Mouse (Mus musculus) lung, embryonic 15.5 days (tissue): ENCODE results near the gene Mef2d. TPM values are rescaled to one million over a fixed set of nuclear protein-coding genes. Genes with fewer than 3 reads are reported as not detected.

ENCODE experiments used
- ATAC-seq: fragments of 200-750 bp; cut with Nextera tagmentation; 2 replicates; pipeline ENCODE4 v1.8.0; 2017; ENCODE audit warnings: moderate number of reproducible peaks, borderline replicate concordance; ENCODE audit not compliant: low FRiP score, low TSS enrichment; ENCODE audit errors: extremely low read depth
- H3K27ac ChIP-seq: fragments of 300-500 bp; sonication (generic); 2 replicates; pipeline ENCODE4 v1.5.1; 2015; ENCODE audit warnings: moderate library complexity, mild to moderate bottlenecking, inconsistent platforms
- H3K27me3 ChIP-seq: fragments of 300-500 bp; sonication (generic); 2 replicates; pipeline ENCODE4 v1.6.1; 2015; ENCODE audit warnings: inconsistent platforms
- H3K36me3 ChIP-seq: fragments of 300-500 bp; sonication (generic); 2 replicates; pipeline ENCODE4 v1.6.1; 2015; ENCODE audit warnings: inconsistent platforms
- H3K4me1 ChIP-seq: fragments of 300-500 bp; sonication (generic); 2 replicates; pipeline ENCODE4 v1.6.1; 2015; ENCODE audit warnings: inconsistent platforms
- H3K4me2 ChIP-seq: fragments of 300-500 bp; sonication (generic); 2 replicates; pipeline ENCODE4 v1.6.1; 2015; ENCODE audit warnings: inconsistent platforms, mild to moderate bottlenecking, moderate library complexity
- H3K4me3 ChIP-seq: fragments of 300-500 bp; sonication (generic); 2 replicates; pipeline ENCODE4 v1.5.1; 2015; ENCODE audit warnings: mild to moderate bottlenecking, inconsistent platforms
- H3K9ac ChIP-seq: fragments of 300-500 bp; sonication (generic); 2 replicates; pipeline ENCODE4 v1.6.1; 2015; ENCODE audit warnings: inconsistent platforms
- H3K9me3 ChIP-seq: fragments of 300-500 bp; sonication (generic); 2 replicates; pipeline ENCODE4 v1.6.1; 2016; ENCODE audit warnings: inconsistent platforms
- WGBS: fragments of 180-500 bp; shearing (Covaris S2); methylation state at CpG from one replicate; pipeline ENCODE4 v1.1.7; 2015; 5-methylcytosine and 5-hydroxymethylcytosine counted together
- polyA plus RNA-seq: library from polyadenylated mRNA; unstranded; fragments of >200 nt; fragmentation: Nextera tagmentation; extraction: Ambion mirVana; gene quantifications from 2 replicates; pipeline ENCODE4 v1.2.1, GENCODE M21; 2015

Gene Mef2d
- polyA plus RNA-seq, 1 experiment from 2014 or later: 20.4 TPM

DNA sequence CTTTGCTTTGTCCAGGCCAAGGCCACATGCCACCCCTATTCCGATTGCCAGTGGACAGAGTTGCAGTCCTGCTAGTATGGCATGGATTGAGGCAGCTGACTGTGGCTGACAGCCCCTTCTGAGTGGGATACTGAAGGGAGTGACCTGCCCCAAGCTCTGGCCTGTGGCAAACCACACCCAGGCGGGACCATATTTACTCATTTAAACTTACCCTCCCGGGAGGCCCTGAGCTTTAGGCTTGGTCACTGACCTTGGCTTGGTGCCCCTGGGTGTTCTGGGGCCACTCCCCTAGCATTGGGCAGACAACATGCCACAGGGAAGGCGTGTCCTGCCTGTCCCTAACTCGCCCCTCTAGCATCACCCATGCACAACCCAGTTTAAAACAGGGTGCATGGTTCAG, 3.8 kb downstream of the Mef2d start:
- Histone ChIP-seq H3K9me3 (no peaks in the 10 kb centered on the region), H3K36me3 (no peaks in the 10 kb centered on the region), H3K27me3 (no peaks in the 10 kb centered on the region), H3K9ac (no peak overlapping the region; the same call in 1 of the 2 replicates), H3K4me3 (no peak overlapping the region), H3K4me1 (peaks cover 78% of the 10 kb centered on the region), H3K27ac (no peak overlapping the region), H3K4me2 (peak overlapping the region; percentile 93; the same call in 1 of the 2 replicates)
- ATAC-seq: no peak
- WGBS: 51% methylated on average over 5 of the region's 5 CpGs

DNA sequence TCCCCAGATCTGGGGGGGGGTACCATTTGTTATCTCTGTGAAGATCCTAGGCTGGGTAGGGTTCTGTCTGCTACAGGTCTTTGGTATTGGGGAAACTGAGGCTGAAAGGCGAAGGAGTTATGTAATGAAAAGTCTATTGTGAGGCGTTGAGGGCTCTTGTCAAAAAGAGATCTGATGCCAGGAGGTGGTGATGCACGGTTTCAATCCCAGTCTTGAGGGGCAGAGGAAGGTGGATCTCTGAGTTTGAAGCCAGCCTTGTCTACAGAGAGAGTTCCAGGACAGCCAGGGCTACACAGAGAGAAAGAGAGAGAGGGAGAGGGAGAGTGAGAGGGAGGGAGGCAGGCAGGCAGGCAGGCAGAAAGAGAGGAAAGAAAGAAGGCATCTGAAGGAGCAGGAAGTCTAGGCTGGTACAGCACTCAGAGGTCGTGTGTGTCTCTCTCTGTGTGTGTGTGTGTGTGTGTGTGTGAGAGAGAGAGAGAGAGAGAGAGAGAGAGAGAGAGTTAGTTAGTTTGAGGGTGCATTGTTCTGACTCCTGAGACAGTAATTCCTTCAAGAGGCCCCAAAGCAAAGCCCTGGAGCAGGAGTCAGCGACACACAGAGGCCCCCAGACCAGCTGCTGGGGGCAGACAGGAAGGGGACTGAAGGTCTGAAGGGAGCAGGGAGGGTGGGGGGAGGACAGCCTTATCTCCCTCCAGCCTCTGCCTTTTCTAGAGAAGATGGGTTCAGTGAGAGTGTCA, 4.4 kb downstream of the Mef2d start:
- H3K4me3 ChIP-seq: no peak overlapping the region
- H3K9me3 ChIP-seq: no peaks in the 10 kb centered on the region
- H3K4me1 ChIP-seq: peaks cover 73% of the 10 kb centered on the region
- no peaks in the 10 kb centered on the region for H3K27me3 ChIP-seq
- H3K9ac ChIP-seq: no peak overlapping the region
- peak overlapping the region; percentile 5; the same call in 1 of the 2 replicates for H3K4me2 ChIP-seq
- H3K36me3 ChIP-seq: no peaks in the 10 kb centered on the region
- 29% methylated on average over 5 of the region's 5 CpGs for WGBS
- H3K27ac ChIP-seq: 0 out of 2 replicates have a peak overlapping the region, but pooled peaks have one; percentile 8
- no peak for ATAC-seq

DNA sequence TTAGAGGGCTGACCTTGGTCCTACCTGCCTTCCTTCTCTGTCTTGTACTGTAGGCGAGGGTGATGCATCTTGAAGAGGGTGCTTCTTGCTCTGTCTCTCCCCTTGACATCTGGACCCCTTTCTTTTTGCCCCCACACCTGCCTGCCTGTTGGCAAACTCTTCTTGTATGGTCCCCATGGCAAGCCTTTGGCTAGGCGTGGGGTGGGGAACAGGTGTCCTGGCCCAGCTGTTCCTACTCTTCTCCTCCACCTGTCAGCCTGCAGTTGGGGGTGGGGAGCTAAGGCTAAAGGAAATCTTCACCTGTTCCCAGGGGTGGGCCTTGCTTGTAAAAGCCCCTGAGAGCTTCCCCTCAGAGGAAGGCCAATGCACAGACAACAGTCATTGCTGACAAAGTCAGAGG, 5.3 kb downstream of the Mef2d start:
- Histone ChIP-seq H3K4me3 (no peak overlapping the region), H3K4me1 (peaks cover 73% of the 10 kb centered on the region), H3K27me3 (no peaks in the 10 kb centered on the region), H3K9me3 (no peaks in the 10 kb centered on the region), H3K4me2 (no peak overlapping the region), H3K36me3 (no peaks in the 10 kb centered on the region), H3K27ac (no peak overlapping the region), H3K9ac (no peak overlapping the region)
- no peak for ATAC-seq
- WGBS: 50% methylated on average over 2 of the region's 2 CpGs

DNA sequence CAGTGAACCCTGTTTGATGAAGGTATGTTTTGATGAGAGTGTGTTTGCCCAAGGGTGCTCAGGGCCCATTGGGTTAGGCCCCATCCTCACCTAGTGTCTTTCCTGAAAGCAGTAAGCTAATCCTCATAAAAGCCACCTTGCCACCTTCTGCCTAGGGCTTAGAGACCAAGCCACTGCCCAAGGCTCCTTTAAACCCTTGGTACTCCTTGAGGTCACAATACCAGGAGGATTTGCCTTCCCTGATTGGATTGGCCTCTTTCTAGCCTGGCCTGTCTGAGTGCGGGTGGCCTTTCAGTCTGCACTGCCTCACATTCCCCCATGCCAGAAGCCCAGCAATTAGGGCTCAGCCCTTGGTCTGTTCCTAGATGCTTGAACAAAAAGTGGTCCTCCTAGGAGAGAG, 5.7 kb downstream of the Mef2d start:
- Histone ChIP-seq H3K27me3 (no peaks in the 10 kb centered on the region), H3K4me1 (peaks cover 73% of the 10 kb centered on the region), H3K36me3 (no peaks in the 10 kb centered on the region), H3K9me3 (no peaks in the 10 kb centered on the region), H3K4me2 (no peak overlapping the region), H3K9ac (no peak overlapping the region), H3K4me3 (no peak overlapping the region), H3K27ac (no peak overlapping the region)
- 82% methylated on average over 1 of the region's 1 CpGs for whole genome bisulfite sequencing
- no peak for ATAC-seq

DNA sequence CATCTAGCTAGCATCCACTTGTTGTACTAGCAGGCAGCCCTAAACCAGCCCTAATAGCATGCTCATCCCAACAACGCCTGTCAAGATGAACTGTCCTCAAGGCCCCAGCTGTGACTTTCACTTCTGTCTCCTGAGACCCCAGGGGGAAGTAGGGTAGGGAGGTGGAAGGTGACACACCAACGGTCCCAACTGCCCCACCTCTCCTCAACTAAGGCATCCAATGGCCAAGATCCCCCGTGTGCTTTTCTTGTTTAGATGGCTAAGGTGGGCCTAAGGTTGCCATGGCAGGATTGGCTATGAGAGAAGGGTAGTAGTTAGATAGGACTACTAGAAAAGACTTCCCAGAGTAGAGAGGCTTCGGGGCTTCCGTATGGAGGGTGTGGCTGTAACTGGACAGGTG, 6.2 kb downstream of the Mef2d start:
- Histone ChIP-seq H3K9ac (no peak overlapping the region), H3K4me3 (no peak overlapping the region)
- 88% methylated on average over 5 of the region's 5 CpGs for WGBS

DNA sequence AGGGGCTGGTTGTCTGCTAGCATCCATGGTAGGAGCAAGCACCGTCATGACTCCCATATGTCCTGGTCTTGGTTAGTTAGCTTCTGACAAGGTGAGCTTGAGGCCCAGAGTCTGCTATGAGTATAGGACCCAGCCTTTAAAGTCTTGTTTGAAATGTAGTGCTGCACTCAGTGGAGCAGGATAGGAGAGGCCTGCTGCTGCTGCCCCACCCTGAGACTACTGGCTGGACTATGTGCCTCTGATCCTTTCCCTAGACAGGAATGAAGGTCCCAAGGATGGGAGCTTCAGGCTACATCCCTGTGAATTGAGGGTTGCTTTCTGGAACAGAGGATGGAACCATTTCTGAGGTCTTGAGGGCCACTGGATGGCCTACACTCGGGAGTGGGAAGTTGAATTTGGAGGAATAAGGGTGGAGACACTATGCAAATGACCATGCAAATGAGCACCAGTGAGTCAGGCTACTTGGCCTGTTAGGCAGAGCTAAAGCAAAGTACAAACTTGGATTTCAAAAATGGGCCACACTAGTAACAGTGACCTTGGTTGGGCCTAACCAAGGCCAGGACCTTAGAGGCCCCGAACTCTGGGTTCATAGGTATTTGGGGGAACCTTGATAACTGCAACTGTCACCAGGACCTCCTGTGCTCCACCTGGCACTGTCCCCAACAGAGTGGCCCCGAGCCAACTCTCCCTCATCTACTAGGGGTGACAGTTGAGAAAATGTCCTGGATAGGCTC, 6.8 kb downstream of the Mef2d start:
- ATAC-seq: no peak
- no peaks in the 10 kb centered on the region for H3K27me3 ChIP-seq

More for the DNA sequence above, 6.2 kb downstream of the Mef2d start:
- Histone ChIP-seq H3K4me1 (peaks cover 76% of the 10 kb centered on the region), H3K27ac (no peak overlapping the region), H3K4me2 (no peak overlapping the region), H3K27me3 (no peaks in the 10 kb centered on the region), H3K9me3 (no peaks in the 10 kb centered on the region), H3K36me3 (no peaks in the 10 kb centered on the region)
- no peak for ATAC-seq

DNA sequence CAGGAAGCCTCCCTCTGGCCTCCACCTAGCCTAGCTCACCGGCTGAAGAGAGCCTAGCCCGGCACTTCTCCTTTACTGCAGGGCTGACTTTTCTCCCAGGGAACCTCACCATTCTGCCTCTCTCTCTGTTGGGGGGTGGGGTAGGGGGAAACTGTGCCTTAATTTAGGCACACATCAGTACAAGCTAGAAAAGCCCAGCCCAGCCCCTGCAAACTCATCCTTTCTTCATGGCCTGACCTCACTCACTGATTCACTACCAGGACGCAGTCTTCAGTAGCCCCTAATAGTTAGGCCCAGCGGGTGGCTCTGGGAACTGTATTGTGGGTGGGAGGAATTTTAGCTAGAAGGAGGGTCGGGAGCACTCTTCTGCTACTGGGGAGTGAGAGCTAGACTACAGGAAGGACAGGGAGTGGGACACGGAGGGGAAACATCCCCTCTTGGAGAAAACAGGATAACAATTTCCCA, 7.4 kb downstream of the Mef2d start:
- H3K4me3 ChIP-seq: no peak overlapping the region
- H3K9me3 ChIP-seq: no peaks in the 10 kb centered on the region
- H3K27ac ChIP-seq: peak overlapping the region; percentile 73; the same call in 1 of the 2 replicates
- H3K4me2 ChIP-seq: peak overlapping the region; percentile 41
- 26% methylated on average over 6 of the region's 6 CpGs for WGBS
- ATAC-seq: no peak
- 0 out of 2 replicates have a peak overlapping the region, but pooled peaks have one; percentile 8 for H3K9ac ChIP-seq
- no peaks in the 10 kb centered on the region for H3K36me3 ChIP-seq
- peaks cover 64% of the 10 kb centered on the region for H3K4me1 ChIP-seq
- H3K27me3 ChIP-seq: no peaks in the 10 kb centered on the region

More for the DNA sequence above, 6.8 kb downstream of the Mef2d start:
- H3K4me3 ChIP-seq: no peak overlapping the region
- H3K4me2 ChIP-seq: peak overlapping the region; percentile 41; the same call in 1 of the 2 replicates
- H3K27ac ChIP-seq: 0 out of 2 replicates have a peak overlapping the region, but pooled peaks have one; percentile 73
- peaks cover 70% of the 10 kb centered on the region for H3K4me1 ChIP-seq
- no peaks in the 10 kb centered on the region for H3K36me3 ChIP-seq
- H3K9me3 ChIP-seq: no peaks in the 10 kb centered on the region
- 49% methylated on average over 4 of the region's 4 CpGs for WGBS
- no peak overlapping the region for H3K9ac ChIP-seq

DNA sequence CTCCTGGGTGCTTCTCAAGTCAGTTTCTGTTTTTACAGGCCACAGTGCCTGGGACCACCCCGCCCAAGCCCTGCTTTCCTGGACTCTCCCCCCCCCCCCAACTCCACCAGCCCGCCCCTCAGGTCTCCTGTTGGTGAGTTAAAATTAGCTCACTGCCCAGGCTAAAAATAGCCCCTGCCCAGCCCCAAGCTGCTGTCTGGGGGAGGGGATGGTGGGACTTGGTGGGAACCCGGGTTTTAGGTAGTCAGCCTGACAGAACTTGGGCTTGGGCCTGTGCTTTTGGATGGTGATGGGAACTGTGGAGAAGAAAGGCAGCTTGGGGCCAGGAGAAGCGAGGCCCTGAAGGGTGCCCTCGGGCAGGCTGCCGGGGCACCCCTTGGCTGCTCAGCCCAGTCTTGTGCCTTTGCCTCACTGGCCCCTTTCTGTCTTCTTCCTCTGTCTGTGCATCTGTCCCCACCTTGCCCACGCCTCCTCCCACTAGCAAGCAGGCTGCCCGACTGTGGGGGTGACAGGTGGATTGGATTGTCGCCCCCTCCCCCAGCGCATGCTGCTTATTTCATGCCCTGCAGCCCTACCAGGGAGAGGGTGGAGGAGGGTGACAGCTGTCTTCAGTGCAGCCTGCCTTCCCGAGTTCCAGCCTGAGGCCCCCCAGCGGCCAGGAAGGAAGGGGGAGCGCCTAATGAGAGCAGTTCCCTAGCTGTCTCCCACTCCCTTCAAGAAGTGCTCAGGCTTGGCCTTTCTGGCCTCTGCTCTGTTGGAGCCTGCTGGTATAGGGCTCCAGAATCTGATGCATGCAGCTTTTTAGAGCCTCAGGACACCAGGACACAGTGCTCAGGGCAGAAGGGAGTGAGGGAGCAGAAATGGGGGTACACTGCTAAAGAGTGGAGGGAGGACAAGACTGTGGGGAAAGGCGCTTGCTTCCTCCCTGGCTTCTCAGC, 8.2 kb downstream of the Mef2d start:
- Histone ChIP-seq H3K9ac (0 out of 2 replicates have a peak overlapping the region, but pooled peaks have one; percentile 8), H3K4me1 (peaks cover 56% of the 10 kb centered on the region), H3K27ac (peak overlapping the region; percentile 73), H3K9me3 (no peaks in the 10 kb centered on the region), H3K4me3 (no peak overlapping the region), H3K4me2 (peak overlapping the region; percentile 41), H3K36me3 (0 out of 2 replicates have a peak, but pooled peaks cover under 1% of the 10 kb centered on the region), H3K27me3 (no peaks in the 10 kb centered on the region)
- peak; percentile 17; the same call in 1 of the 2 replicates for ATAC-seq
- WGBS: 24% methylated on average over 14 of the region's 14 CpGs

DNA sequence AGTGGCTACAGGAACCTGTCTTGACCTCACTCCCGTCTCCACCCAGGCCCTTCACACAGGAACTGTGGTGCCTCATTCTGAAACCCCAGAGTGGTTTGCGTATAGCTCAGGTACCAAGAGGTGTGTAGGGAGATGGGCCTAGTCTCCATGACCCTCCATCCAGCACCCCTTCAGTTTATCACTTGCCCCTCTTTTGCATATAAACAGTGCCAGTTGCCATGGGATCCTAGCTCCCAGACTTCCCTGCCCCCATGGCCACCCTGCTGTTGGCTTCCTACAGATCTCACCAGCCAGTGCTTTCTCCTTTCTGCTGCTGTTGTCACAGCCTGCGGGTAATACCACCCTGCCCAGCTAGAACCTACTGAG, 8.8 kb downstream of the Mef2d start:
- H3K9me3 ChIP-seq: no peaks in the 10 kb centered on the region
- no peak for ATAC-seq
- no peak overlapping the region for H3K9ac ChIP-seq
- H3K4me2 ChIP-seq: no peak overlapping the region
- no peak overlapping the region for H3K4me3 ChIP-seq
- no peak overlapping the region for H3K27ac ChIP-seq
- H3K4me1 ChIP-seq: peaks cover 50% of the 10 kb centered on the region
- WGBS: 58% methylated on average over 3 of the region's 3 CpGs
- peaks cover 4% of the 10 kb centered on the region; the same call in 1 of the 2 replicates for H3K36me3 ChIP-seq
- H3K27me3 ChIP-seq: no peaks in the 10 kb centered on the region

DNA sequence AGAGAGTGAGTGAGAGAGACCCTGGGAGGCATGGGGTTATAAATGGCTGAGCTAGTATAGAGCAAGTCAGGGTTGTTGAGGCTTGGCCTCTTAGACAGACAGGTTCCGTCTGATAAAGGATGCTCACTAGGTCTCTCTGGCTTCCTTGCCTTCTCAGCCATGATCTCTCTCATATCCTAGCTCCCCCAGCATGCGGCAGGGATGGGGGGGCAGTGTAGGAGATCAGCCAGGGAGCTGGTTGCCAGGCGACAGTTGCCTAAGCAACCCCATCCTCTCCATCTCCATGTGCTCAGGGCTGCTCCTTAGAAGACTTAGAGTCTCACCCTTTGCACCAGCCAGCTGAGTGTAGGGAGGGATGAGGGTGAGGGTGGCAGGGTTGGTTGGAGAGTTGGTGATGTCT, 9.9 kb downstream of the Mef2d start:
- H3K9me3 ChIP-seq: no peaks in the 10 kb centered on the region
- no peak overlapping the region for H3K4me3 ChIP-seq
- peaks cover 15% of the 10 kb centered on the region for H3K36me3 ChIP-seq
- peaks cover 39% of the 10 kb centered on the region for H3K4me1 ChIP-seq
- no peaks in the 10 kb centered on the region for H3K27me3 ChIP-seq
- no peak overlapping the region for H3K27ac ChIP-seq
- no peak overlapping the region for H3K9ac ChIP-seq
- WGBS: 86% methylated on average over 3 of the region's 3 CpGs
- H3K4me2 ChIP-seq: no peak overlapping the region
- no peak for ATAC-seq

DNA sequence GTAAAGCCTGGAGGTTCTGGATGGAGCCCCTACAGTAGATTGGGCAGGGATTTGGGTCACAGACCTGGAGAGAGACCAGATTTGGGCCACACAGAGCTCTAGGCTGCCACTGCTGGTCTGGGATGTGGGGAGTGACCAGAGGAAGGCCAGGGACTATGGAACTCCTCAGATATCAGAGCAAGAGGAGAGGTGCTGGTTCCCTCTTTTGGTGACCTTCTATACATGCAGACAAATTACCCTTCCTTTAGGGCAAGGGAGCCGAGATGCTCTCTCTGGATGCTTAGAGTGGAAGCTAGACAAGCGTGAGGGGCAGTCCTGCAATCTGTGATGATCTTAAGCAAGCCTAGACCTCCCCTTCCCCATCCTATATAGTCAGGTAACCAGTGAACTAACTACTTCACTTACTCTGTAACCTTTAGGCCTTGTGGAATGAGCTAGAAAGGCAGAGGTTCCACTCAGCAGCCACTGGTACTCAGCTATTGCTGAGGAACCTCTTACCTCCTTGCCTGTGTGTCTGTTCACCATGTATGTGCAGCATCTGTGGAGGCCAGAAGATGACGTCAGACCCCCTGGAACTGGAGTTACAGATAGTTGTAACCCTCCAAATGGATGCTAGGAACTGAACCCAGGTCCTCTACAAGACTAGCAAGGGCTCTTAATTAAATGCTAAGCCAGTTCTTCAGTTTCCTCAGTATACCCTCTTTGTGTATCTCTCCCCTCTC, 11.3 kb downstream of the Mef2d start:
- peaks cover 22% of the 10 kb centered on the region for H3K36me3 ChIP-seq
- WGBS: 79% methylated on average over 3 of the region's 3 CpGs
- H3K27ac ChIP-seq: no peak overlapping the region
- H3K9me3 ChIP-seq: no peaks in the 10 kb centered on the region
- H3K27me3 ChIP-seq: no peaks in the 10 kb centered on the region
- peaks cover 29% of the 10 kb centered on the region for H3K4me1 ChIP-seq
- ATAC-seq: no peak
- no peak overlapping the region for H3K4me2 ChIP-seq
- no peak overlapping the region for H3K9ac ChIP-seq
- H3K4me3 ChIP-seq: no peak overlapping the region
